Mouse (Mus musculus) liver, embryonic 14.5 days (tissue): ENCODE results near the gene Pde4b.

Experiments
- CTCF ChIP-seq: IDR thresholded peaks from 2 replicates; pipeline ENCODE4 v1.5.1; 2016; ENCODE audit warnings: antibody characterized with exemption, low read depth, control low read depth
- EP300 ChIP-seq: IDR thresholded peaks from 2 replicates; pipeline ENCODE4 v1.6.1; 2016; ENCODE audit warnings: antibody characterized with exemption, low read depth

DNA sequence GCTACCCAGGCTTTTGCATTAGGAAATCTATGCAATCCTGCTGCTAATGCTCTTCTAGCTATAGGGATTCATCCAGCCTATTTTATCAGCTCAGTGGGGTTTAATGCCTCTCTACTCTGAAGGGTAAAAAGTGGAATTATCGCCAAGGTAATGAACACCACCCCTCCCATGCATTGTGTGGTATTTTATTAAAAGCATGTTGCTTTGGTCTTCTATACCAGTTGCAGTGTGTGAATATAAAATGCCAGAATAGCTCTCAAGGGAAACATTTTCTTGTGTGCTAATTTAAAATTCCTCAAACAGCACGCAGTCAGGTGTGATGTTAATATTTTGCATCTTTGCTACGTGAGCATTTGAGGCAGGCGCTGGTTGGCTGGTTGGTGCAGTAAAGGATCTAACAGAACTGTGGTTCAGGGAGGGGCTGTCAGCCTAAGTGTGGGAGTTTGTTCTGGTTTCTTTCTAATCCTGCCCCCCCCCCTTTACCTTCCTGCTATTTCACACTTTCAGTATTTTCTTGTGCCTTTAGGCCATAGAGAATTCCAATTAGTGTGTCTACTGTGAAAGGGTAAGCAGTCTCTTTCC lies 259.7 kb downstream of the Pde4b start:
- no peak for TF ChIP-seq CTCF
- TF ChIP-seq EP300 = no peak
